Mouse (Mus musculus) midbrain, postnatal 0 days (tissue): ENCODE measurements at regions not wholly inside any gene's neighbourhood (a gene's known extent, or its start where the extent isn't known, plus 50 kb on each side); places are given as distances from the start of the nearest gene placed in this dataset.

Experiments used
- ATAC-seq: fragments of 200-750 bp; cut with Nextera tagmentation; 2 replicates; pipeline ENCODE4 v1.8.0; 2017; ENCODE audit warnings: moderate number of reproducible peaks, mild to moderate bottlenecking, moderate TSS enrichment, moderate library complexity; ENCODE audit not compliant: low FRiP score
- DNase-seq: peaks from one replicate; pipeline ENCODE4 v3.0.0-alpha.2; 2015; ENCODE audit warnings: low spot score
- H3K27ac ChIP-seq: fragments of 300-500 bp; sonication (generic); 2 replicates; pipeline ENCODE4 v1.5.1; 2014; ENCODE audit warnings: low read depth, mild to moderate bottlenecking, low read length, mixed read lengths
- H3K27me3 ChIP-seq: fragments of 300-500 bp; sonication (generic); 2 replicates; pipeline ENCODE4 v1.6.1; 2014; ENCODE audit warnings: low read length, control low read depth, mixed read lengths; ENCODE audit not compliant: insufficient read depth
- H3K36me3 ChIP-seq: fragments of 300-500 bp; sonication (generic); 2 replicates; pipeline ENCODE4 v1.6.1; 2014; ENCODE audit warnings: low read length, control low read depth, mixed read lengths; ENCODE audit not compliant: insufficient read depth
- H3K4me1 ChIP-seq: fragments of 300-500 bp; sonication (generic); 2 replicates; pipeline ENCODE4 v1.6.1; 2014; ENCODE audit warnings: mild to moderate bottlenecking, control low read depth, antibody characterized with exemption, low read length, mixed read lengths; ENCODE audit not compliant: insufficient read depth
- H3K4me2 ChIP-seq: fragments of 300-500 bp; sonication (generic); 2 replicates; pipeline ENCODE4 v1.6.1; 2014; ENCODE audit warnings: low read depth, mild to moderate bottlenecking, low read length, mixed read lengths; ENCODE audit not compliant: poor library complexity, severe bottlenecking
- H3K4me3 ChIP-seq: fragments of 300-500 bp; sonication (generic); 2 replicates; pipeline ENCODE4 v1.5.1; 2014; ENCODE audit warnings: low read depth, mild to moderate bottlenecking, low read length, moderate library complexity
- H3K9ac ChIP-seq: fragments of 300-500 bp; sonication (generic); replicated peaks from 2 replicates; pipeline ENCODE4 v1.6.1; 2014; ENCODE audit warnings: mild to moderate bottlenecking, low read length, moderate library complexity, mixed read lengths; ENCODE audit not compliant: poor library complexity, severe bottlenecking
- H3K9me3 ChIP-seq: fragments of 300-500 bp; sonication (generic); 2 replicates; pipeline ENCODE4 v1.6.1; 2016; ENCODE audit warnings: low read length, control low read depth
- CTCF ChIP-seq: IDR thresholded peaks from 2 replicates; pipeline ENCODE4 v1.5.1; 2016; ENCODE audit warnings: antibody characterized with exemption, mild to moderate bottlenecking
- WGBS: fragments of 180-500 bp; shearing (Covaris S2); extraction: QIAGEN DNeasy Blood & Tissue Kit; methylation state at CpG from one replicate; pipeline ENCODE4 v1.1.7; 2014; 5-methylcytosine and 5-hydroxymethylcytosine counted together

GRCm38 (mm10) chr2:94983484-94983883 is 545.5 kb upstream of the Api5 start:
- Histone ChIP-seq H3K4me3 (no peak overlapping the region), H3K27me3 (no peaks in the 10 kb centered on the region), H3K27ac (no peak overlapping the region), H3K36me3 (no peaks in the 10 kb centered on the region), H3K9me3 (no peaks in the 10 kb centered on the region), H3K4me1 (no peaks in the 10 kb centered on the region), H3K4me2 (no peak overlapping the region), H3K9ac (no peak overlapping the region)
- TF ChIP-seq CTCF, result no peak
- ATAC-seq (no peak), DNase-seq (peak; percentile 2)
- 49% methylated on average over 4 of the region's 4 CpGs for WGBS

GRCm38 (mm10) chr2:94963520-94963919 is 525.6 kb upstream of the Api5 start:
- H3K4me2 ChIP-seq, result no peak overlapping the region
- DNase-seq (no peak), ATAC-seq (no peak)
- TF ChIP-seq CTCF, result no peak
- H3K4me3 ChIP-seq, result no peak overlapping the region
- H3K27me3 ChIP-seq, result no peaks in the 10 kb centered on the region
- H3K4me1 ChIP-seq, result no peaks in the 10 kb centered on the region
- H3K27ac ChIP-seq, result no peak overlapping the region
- no peaks in the 10 kb centered on the region for H3K9me3 ChIP-seq
- no peaks in the 10 kb centered on the region for H3K36me3 ChIP-seq
- no peak overlapping the region for H3K9ac ChIP-seq

GRCm38 (mm10) chr2:94945646-94946045 is 507.7 kb upstream of the Api5 start:
- Histone ChIP-seq H3K36me3 (no peaks in the 10 kb centered on the region), H3K27ac (no peak overlapping the region), H3K4me3 (no peak overlapping the region), H3K9ac (no peak overlapping the region), H3K4me2 (no peak overlapping the region), H3K27me3 (no peaks in the 10 kb centered on the region), H3K4me1 (no peaks in the 10 kb centered on the region), H3K9me3 (no peaks in the 10 kb centered on the region)
- DNase-seq, result peak; percentile 8
- TF ChIP-seq CTCF, result no peak
- ATAC-seq, result no peak

- DNase-seq (no peak), ATAC-seq (no peak)
- no peak for TF ChIP-seq CTCF
- Histone ChIP-seq H3K9ac (no peak overlapping the region), H3K27ac (no peak overlapping the region), H3K27me3 (no peaks in the 10 kb centered on the region), H3K4me1 (no peaks in the 10 kb centered on the region), H3K9me3 (no peaks in the 10 kb centered on the region), H3K4me3 (no peak overlapping the region), H3K4me2 (no peak overlapping the region), H3K36me3 (no peaks in the 10 kb centered on the region)
- 81% methylated on average over 4 of the region's 4 CpGs for WGBS
Measured at GRCm38 (mm10) chr2:94932115-94932514, 494.2 kb upstream of the Api5 start.

- Histone ChIP-seq H3K27ac (no peak overlapping the region), H3K4me3 (no peak overlapping the region), H3K9ac (no peak overlapping the region), H3K27me3 (no peaks in the 10 kb centered on the region), H3K4me1 (no peaks in the 10 kb centered on the region), H3K36me3 (no peaks in the 10 kb centered on the region), H3K4me2 (no peak overlapping the region), H3K9me3 (no peaks in the 10 kb centered on the region)
- DNase-seq (no peak), ATAC-seq (no peak)
- TF ChIP-seq CTCF, result no peak
- 78% methylated on average over 3 of the region's 3 CpGs for WGBS
Measured at GRCm38 (mm10) chr2:94919361-94919760, 481.4 kb upstream of the Api5 start.

- no peak overlapping the region for H3K4me3 ChIP-seq
- no peak for ATAC-seq
- H3K9me3 ChIP-seq, result no peaks in the 10 kb centered on the region
- H3K27ac ChIP-seq, result no peak overlapping the region
- no peak overlapping the region for H3K9ac ChIP-seq
- no peak overlapping the region for H3K4me2 ChIP-seq
- no peaks in the 10 kb centered on the region for H3K4me1 ChIP-seq
- WGBS, result 82% methylated on average over 2 of the region's 2 CpGs
- TF ChIP-seq CTCF, result no peak
- no peak for DNase-seq
- H3K36me3 ChIP-seq, result no peaks in the 10 kb centered on the region
- H3K27me3 ChIP-seq, result no peaks in the 10 kb centered on the region
Measured at GRCm38 (mm10) chr2:94918062-94918461, 480.1 kb upstream of the Api5 start.

- H3K27ac ChIP-seq, result no peak overlapping the region
Measured at GRCm38 (mm10) chr2:94901580-94901979, 463.6 kb upstream of the Api5 start.

More at GRCm38 (mm10) chr2:94901580-94901979, 463.6 kb upstream of the Api5 start:
- Histone ChIP-seq H3K27me3 (no peaks in the 10 kb centered on the region), H3K4me1 (no peaks in the 10 kb centered on the region), H3K4me3 (no peak overlapping the region), H3K9ac (no peak overlapping the region), H3K4me2 (no peak overlapping the region), H3K9me3 (no peaks in the 10 kb centered on the region), H3K36me3 (no peaks in the 10 kb centered on the region)
- ATAC-seq (no peak), DNase-seq (no peak)
- no peak for TF ChIP-seq CTCF
